In the genomic region with DNA sequence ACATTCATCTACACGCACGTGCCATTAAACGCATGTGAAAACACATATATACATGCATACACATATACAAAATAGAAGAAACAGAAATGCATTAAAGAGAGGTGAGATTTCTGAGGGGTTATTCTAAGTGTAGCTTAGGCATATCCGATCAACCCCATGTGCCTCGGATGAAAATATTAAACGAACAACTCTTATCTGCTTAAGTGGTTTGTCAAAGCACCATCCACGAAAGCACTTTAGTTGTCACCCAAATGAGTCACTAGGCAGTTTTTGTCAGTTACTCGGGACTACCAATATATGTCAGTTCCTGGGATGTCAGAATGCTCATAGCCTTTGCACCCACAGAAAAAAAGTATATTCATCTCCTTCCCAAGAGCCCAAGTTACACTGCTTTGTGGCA, we compare ENCODE assay signal across 1 mouse cellular context.
TF ChIP-seq lines count a peak whose summit lies in the region.

No protein-coding gene starts in this region.

TF ChIP-seq in MEL, 35 proteins besides CTCF, POLR2A, EP300 and RAD21 (continued from another document):
- TF ChIP-seq MYB (IDR thresholded peaks at IDR 0.05; ENCODE audit: low read depth, low read length) (peak; percentile 87), SIN3A (IDR thresholded peaks at IDR 0.05; ENCODE audit: low read length) (peak; percentile 84), JUND (IDR thresholded peaks at IDR 0.05; ENCODE audit: low read depth, low read length) (0 out of 2 replicates have a peak, but pooled peaks have one; percentile 54), ELF1 (IDR thresholded peaks at IDR 0.05; ENCODE audit: low read depth, low read length) (no peak), ZC3H11A (IDR thresholded peaks at IDR 0.05; ENCODE audit: low read depth, low read length) (no peak), MXI1 (IDR thresholded peaks at IDR 0.05; ENCODE audit: low read depth, low read length) (peak; percentile 51; the same call in 1 of the 2 replicates), POLR2AphosphoS5 (IDR thresholded peaks at IDR 0.05; ENCODE audit: borderline replicate concordance, low read depth, low read length) (no peak), NELFE (IDR thresholded peaks at IDR 0.05; ENCODE audit: low read depth, low read length) (0 out of 2 replicates have a peak, but pooled peaks have one; percentile 35), POLR2AphosphoS2 (IDR thresholded peaks at IDR 0.05; ENCODE audit: low read length) (no peak), MYC (IDR thresholded peaks at IDR 0.05; ENCODE audit: low read depth, low read length) (peak; percentile 82)
